Mouse (Mus musculus): Measurements from ENCODE around the gene Psg26.
"Not testable (repeated sequence)": the region's sequence is repeated elsewhere in the genome, so short reads cannot be mapped to it uniquely, and the experiment has no call there.

The Psg26 gene

GRCm38 (mm10) chr7:18484077-18484476 lies at the start of gene Psg26:
Psg26 (minus strand) TSS chr7:18484177.
- no peak for DNase-seq

GRCm38 (mm10) chr7:18533420-18533819 lies 49.4 kb upstream of the Psg26 start:
- no peak for DNase-seq

- no peak for DNase-seq
Measured at GRCm38 (mm10) chr7:18532169-18532568, 48.2 kb upstream of the Psg26 start, which contains the start of gene Psg25. Psg25 (minus strand) TSS chr7:18532269.

GRCm38 (mm10) chr7:18524668-18525067 lies 40.7 kb upstream of the Psg26 start:
- no peak for DNase-seq

- DNase-seq: not testable (repeated sequence)
Measured at GRCm38 (mm10) chr7:18512848-18513247, 28.9 kb upstream of the Psg26 start.

- not testable (repeated sequence) for DNase-seq
Measured at GRCm38 (mm10) chr7:18512417-18512816, 28.4 kb upstream of the Psg26 start.

GRCm38 (mm10) chr7:18511479-18511878 lies 27.5 kb upstream of the Psg26 start:
- peak in 1 of 2 experiments; percentile 3 for DNase-seq

- DNase-seq: not testable (repeated sequence)
Measured at GRCm38 (mm10) chr7:18431941-18432340, 52.0 kb downstream of the Psg26 start, which contains the start of gene Psg28. Psg28 (minus strand) TSS chr7:18432041.
